Mouse (Mus musculus): Measurements from ENCODE around the gene Etl4.

DNA sequence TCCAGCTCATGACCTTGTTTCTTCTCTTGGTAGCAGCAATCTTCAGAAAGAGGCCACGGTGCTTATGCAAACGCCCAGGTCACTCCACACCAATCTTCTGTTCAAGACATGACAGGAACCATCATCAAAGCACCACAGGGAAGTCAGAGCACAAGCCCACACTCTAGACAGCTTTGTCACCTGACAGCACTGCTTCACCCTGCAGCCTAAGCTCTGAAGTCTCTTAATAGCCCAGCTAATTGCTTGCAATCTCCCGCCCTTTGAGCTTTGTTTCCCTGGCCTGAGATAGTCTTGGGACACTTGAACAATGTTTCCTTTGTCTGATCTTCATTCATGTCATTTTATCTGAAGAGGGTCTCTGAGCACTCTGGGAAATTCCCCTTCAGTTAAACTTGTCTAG lies 779.8 kb downstream of the Etl4 start:
- TF ChIP-seq POLR2A (IDR thresholded peaks at IDR 0.05; ENCODE audit: low read depth, low read length) (no peak), CTCF (IDR thresholded peaks at IDR 0.05; ENCODE audit: extremely low read depth, insufficient read length, insufficient replicate concordance, low read depth, low read length) (no peak)

Data from small intestine, adult 2 months (tissue).